Mouse (Mus musculus): Measurements from ENCODE around the gene Atp6v0b. TPM values are rescaled to one million over a fixed set of nuclear protein-coding genes. Genes with fewer than 3 reads are reported as not detected.

Atp6v0b gene
- polyA plus RNA-seq, 1 experiment from 2014 or later, result 242 TPM

GRCm38 (mm10) chr4:117841566-117841965 lies 45.6 kb downstream of the Atp6v0b start:
- TF ChIP-seq CTCF (IDR thresholded peaks at IDR 0.05; ENCODE audit: low read depth) (no peak), EP300 (optimal IDR thresholded peaks at IDR 0.05) (no peak)
- Histone ChIP-seq H3K4me1 (replicated peaks; ENCODE audit: control insufficient read depth, insufficient read depth) (peaks cover 9% of the 10 kb centered on the region), H3K27me3 (ENCODE audit: control insufficient read depth, insufficient read depth, low read length) (no peaks in the 10 kb centered on the region), H3K4me3 (ENCODE audit: low read depth, low read length) (no peak overlapping the region), H3K4me2 (replicated peaks; ENCODE audit: low read depth) (no peak overlapping the region), H3K9ac (ENCODE audit: low read length) (no peak overlapping the region), H3K9me3 (ENCODE audit: control insufficient read depth, low read length) (no peaks in the 10 kb centered on the region), H3K27ac (replicated peaks) (peak overlapping the region; percentile 46), H3K36me3 (ENCODE audit: control insufficient read depth, insufficient read depth, low read length) (peaks cover 6% of the 10 kb centered on the region)
- DNase-seq (ENCODE audit: low spot score) (no peak), ATAC-seq (ENCODE audit: low FRiP score, low TSS enrichment) (peak; percentile 32; the same call in 1 of the 2 replicates)
- 62% methylated on average over 3 of the region's 3 CpGs for WGBS

- ATAC-seq (ENCODE audit: low FRiP score, low TSS enrichment) (peak; percentile 59), DNase-seq (ENCODE audit: low spot score) (peak; percentile 56)
- TF ChIP-seq CTCF (IDR thresholded peaks at IDR 0.05; ENCODE audit: low read depth) (no peak), EP300 (optimal IDR thresholded peaks at IDR 0.05) (no peak)
- Histone ChIP-seq H3K27me3 (ENCODE audit: control insufficient read depth, insufficient read depth, low read length) (no peaks in the 10 kb centered on the region), H3K4me2 (replicated peaks; ENCODE audit: low read depth) (no peak overlapping the region), H3K27ac (replicated peaks) (peak overlapping the region; percentile 79), H3K36me3 (ENCODE audit: control insufficient read depth, insufficient read depth, low read length) (peaks cover 3% of the 10 kb centered on the region), H3K9ac (ENCODE audit: low read length) (no peak overlapping the region), H3K9me3 (ENCODE audit: control insufficient read depth, low read length) (no peaks in the 10 kb centered on the region), H3K4me1 (replicated peaks; ENCODE audit: control insufficient read depth, insufficient read depth) (peaks cover 9% of the 10 kb centered on the region), H3K4me3 (ENCODE audit: low read depth, low read length) (no peak overlapping the region)
- WGBS, result 78% methylated on average over 5 of the region's 5 CpGs
Measured at GRCm38 (mm10) chr4:117840821-117841220, 46.3 kb downstream of the Atp6v0b start.

- H3K27me3 ChIP-seq (ENCODE audit: control insufficient read depth, insufficient read depth, low read length), result no peaks in the 10 kb centered on the region
- H3K4me3 ChIP-seq (ENCODE audit: low read depth, low read length), result no peak overlapping the region
- no peak overlapping the region for H3K4me2 ChIP-seq (replicated peaks; ENCODE audit: low read depth)
- ATAC-seq (ENCODE audit: low FRiP score, low TSS enrichment) (no peak), DNase-seq (ENCODE audit: low spot score) (no peak)
- H3K27ac ChIP-seq (replicated peaks), result peak overlapping the region; percentile 79; the same call in 1 of the 2 replicates
- no peak for TF ChIP-seq EP300 (optimal IDR thresholded peaks at IDR 0.05)
- TF ChIP-seq CTCF (IDR thresholded peaks at IDR 0.05; ENCODE audit: low read depth), result no peak
- H3K36me3 ChIP-seq (ENCODE audit: control insufficient read depth, insufficient read depth, low read length), result no peaks in the 10 kb centered on the region; the same call in 1 of the 2 replicates
- peaks cover 9% of the 10 kb centered on the region for H3K4me1 ChIP-seq (replicated peaks; ENCODE audit: control insufficient read depth, insufficient read depth)
- WGBS, result 66% methylated on average over 6 of the region's 6 CpGs
- no peak overlapping the region for H3K9ac ChIP-seq (ENCODE audit: low read length)
- H3K9me3 ChIP-seq (ENCODE audit: control insufficient read depth, low read length), result no peaks in the 10 kb centered on the region
Measured at GRCm38 (mm10) chr4:117839366-117839765, 47.8 kb downstream of the Atp6v0b start.

DNA sequence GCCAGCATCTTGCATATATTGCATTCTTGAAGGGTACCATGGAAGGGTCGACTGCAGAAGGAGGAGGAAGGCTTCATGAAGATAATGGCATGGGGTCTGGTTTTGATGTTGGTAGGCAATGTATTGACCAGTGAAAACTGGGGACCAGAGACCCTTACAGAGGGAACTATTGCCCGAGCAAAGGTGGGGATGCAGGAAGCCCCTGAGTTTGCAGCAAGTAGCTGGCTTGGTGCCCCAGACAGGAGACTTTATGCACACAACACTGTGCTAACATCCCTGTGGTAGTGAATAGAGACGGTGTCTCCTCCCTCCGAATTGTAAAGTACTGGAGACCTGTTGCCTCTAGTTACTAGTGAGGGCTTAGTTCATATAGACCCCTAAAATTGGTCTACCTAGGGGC lies 49.9 kb downstream of the Atp6v0b start:
- Histone ChIP-seq H3K36me3 (ENCODE audit: control insufficient read depth, insufficient read depth, low read length) (no peaks in the 10 kb centered on the region), H3K4me2 (replicated peaks; ENCODE audit: low read depth) (peak overlapping the region; percentile 95; the same call in 1 of the 2 replicates), H3K9me3 (ENCODE audit: control insufficient read depth, low read length) (no peaks in the 10 kb centered on the region), H3K4me1 (replicated peaks; ENCODE audit: control insufficient read depth, insufficient read depth) (peaks cover 9% of the 10 kb centered on the region), H3K27ac (replicated peaks) (no peak overlapping the region), H3K9ac (ENCODE audit: low read length) (peak overlapping the region; percentile 62; the same call in 1 of the 2 replicates), H3K4me3 (ENCODE audit: low read depth, low read length) (no peak overlapping the region), H3K27me3 (ENCODE audit: control insufficient read depth, insufficient read depth, low read length) (no peaks in the 10 kb centered on the region)
- DNase-seq (ENCODE audit: low spot score), result no peak
- 59% methylated on average over 4 of the region's 4 CpGs for WGBS
- TF ChIP-seq CTCF (IDR thresholded peaks at IDR 0.05; ENCODE audit: low read depth) (no peak), EP300 (optimal IDR thresholded peaks at IDR 0.05) (no peak)
- ATAC-seq (ENCODE audit: low FRiP score, low TSS enrichment), result no peak

- H3K36me3 ChIP-seq (ENCODE audit: control insufficient read depth, insufficient read depth, low read length), result no peaks in the 10 kb centered on the region
- peak overlapping the region; percentile 60 for H3K4me3 ChIP-seq (ENCODE audit: low read depth, low read length)
- TF ChIP-seq CTCF (IDR thresholded peaks at IDR 0.05; ENCODE audit: low read depth), result no peak
- no peak for TF ChIP-seq EP300 (optimal IDR thresholded peaks at IDR 0.05)
- no peaks in the 10 kb centered on the region for H3K27me3 ChIP-seq (ENCODE audit: control insufficient read depth, insufficient read depth, low read length)
- peak overlapping the region; percentile 95 for H3K4me2 ChIP-seq (replicated peaks; ENCODE audit: low read depth)
- WGBS, result under 1% methylated on average over 40 of the region's 48 CpGs
- ATAC-seq (ENCODE audit: low FRiP score, low TSS enrichment), result peak; percentile 91
- DNase-seq (ENCODE audit: low spot score), result peak; percentile 97
- H3K9ac ChIP-seq (ENCODE audit: low read length), result peak overlapping the region; percentile 62
- H3K4me1 ChIP-seq (replicated peaks; ENCODE audit: control insufficient read depth, insufficient read depth), result peaks cover 9% of the 10 kb centered on the region
- peak overlapping the region; percentile 84 for H3K27ac ChIP-seq (replicated peaks)
- H3K9me3 ChIP-seq (ENCODE audit: control insufficient read depth, low read length), result no peaks in the 10 kb centered on the region
Measured at GRCm38 (mm10) chr4:117836204-117836767, 50.8 kb downstream of the Atp6v0b start.

DNA sequence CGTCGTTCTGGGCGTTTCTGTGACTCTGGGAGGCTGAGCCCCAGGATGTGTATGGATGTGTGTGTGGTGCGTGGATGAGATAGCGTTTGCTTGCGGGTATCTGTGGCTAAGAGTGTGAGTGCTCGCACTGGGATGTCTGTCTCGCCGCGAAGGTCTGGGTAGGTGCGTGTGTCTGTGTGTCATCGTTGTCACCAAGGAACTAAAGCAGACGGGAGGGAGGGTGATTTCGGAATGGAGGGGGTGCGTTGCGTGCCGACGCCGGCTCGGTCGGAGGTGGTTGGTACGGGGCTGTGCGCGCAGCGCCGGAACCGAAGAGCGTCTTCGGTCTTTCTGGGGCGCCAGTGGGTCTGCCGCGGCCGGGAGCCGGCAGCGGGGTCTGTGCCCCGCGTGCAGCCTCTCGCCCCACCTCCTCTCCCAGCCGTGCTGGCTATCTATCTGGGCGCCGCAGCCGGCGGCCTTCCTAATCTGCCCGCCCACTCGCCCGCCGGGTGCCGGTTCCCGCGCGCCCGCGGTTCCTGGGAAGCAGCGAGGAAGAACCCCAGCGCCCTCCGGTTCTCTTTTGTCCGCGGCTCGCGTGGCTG lies 51.5 kb downstream of the Atp6v0b start:
- ATAC-seq (ENCODE audit: low FRiP score, low TSS enrichment) (peak; percentile 3), DNase-seq (ENCODE audit: low spot score) (peak; percentile 61)
- WGBS, result under 1% methylated on average over 50 of the region's 60 CpGs

More for the DNA sequence above, 51.5 kb downstream of the Atp6v0b start:
- H3K27ac ChIP-seq (replicated peaks), result peak overlapping the region; percentile 84
- H3K4me1 ChIP-seq (replicated peaks; ENCODE audit: control insufficient read depth, insufficient read depth), result peaks cover 10% of the 10 kb centered on the region; the same call in 1 of the 2 replicates
- no peaks in the 10 kb centered on the region for H3K9me3 ChIP-seq (ENCODE audit: control insufficient read depth, low read length)
- no peaks in the 10 kb centered on the region for H3K27me3 ChIP-seq (ENCODE audit: control insufficient read depth, insufficient read depth, low read length)
- peak overlapping the region; percentile 62 for H3K9ac ChIP-seq (ENCODE audit: low read length)
- peak overlapping the region; percentile 95 for H3K4me2 ChIP-seq (replicated peaks; ENCODE audit: low read depth)
- no peaks in the 10 kb centered on the region for H3K36me3 ChIP-seq (ENCODE audit: control insufficient read depth, insufficient read depth, low read length)
- no peak for TF ChIP-seq EP300 (optimal IDR thresholded peaks at IDR 0.05)
- no peak for TF ChIP-seq CTCF (IDR thresholded peaks at IDR 0.05; ENCODE audit: low read depth)
- peak overlapping the region; percentile 60 for H3K4me3 ChIP-seq (ENCODE audit: low read depth, low read length)
